In genomic region chr19:46908977-46909376, GRCm38 (mm10) we compare ENCODE assay signal across 12 mouse cellular contexts.
DNase-seq lines count a peak whose midpoint lies in the region; ATAC-seq and TF ChIP-seq lines count a peak whose summit lies in the region.
"Had no signal": no experiment of that assay in that cellular context is flagged by ENCODE, and none has a peak within 500 bp of the region (broad histone marks: within the 10 kb centered on the region; RNA-seq: fewer than 3 reads in every experiment).

No protein-coding gene starts in this region.

- H3K36me3 ChIP-seq in embryonic facial prominence, embryonic 15.5 days, result peaks cover 8% of the 10 kb centered on the region; the same call in 1 of the 2 replicates
- H3K36me3 ChIP-seq in liver, embryonic 13.5 days, result peaks cover 6% of the 10 kb centered on the region; the same call in 1 of the 2 replicates
- H3K36me3 ChIP-seq in intestine, postnatal 0 days (ENCODE audit: control insufficient read depth, insufficient read depth), result no peaks in the 10 kb centered on the region; the same call in 1 of the 2 replicates
- H3K36me3 ChIP-seq: lung, embryonic 15.5 days had no signal

- H3K27me3 ChIP-seq in embryonic facial prominence, embryonic 15.5 days, result no peaks in the 10 kb centered on the region
- H3K27me3 ChIP-seq in liver, embryonic 13.5 days, result no peaks in the 10 kb centered on the region
- H3K27me3 ChIP-seq in intestine, postnatal 0 days (replicated peaks; ENCODE audit: control insufficient read depth, insufficient read depth, low read length), result no peaks in the 10 kb centered on the region
- H3K27me3 ChIP-seq: lung, embryonic 15.5 days had no signal

- peak overlapping the region; percentile 49; the same call in 1 of the 2 replicates for H3K27ac ChIP-seq in embryonic facial prominence, embryonic 15.5 days (replicated peaks)
- H3K27ac ChIP-seq in liver, embryonic 13.5 days, result peak overlapping the region; percentile 47
- no peak overlapping the region for H3K27ac ChIP-seq in intestine, postnatal 0 days (ENCODE audit: low read depth, low read length)
- H3K27ac ChIP-seq: hindbrain, embryonic 10.5 days; lung, embryonic 15.5 days had no signal

- H3K4me2 ChIP-seq in embryonic facial prominence, embryonic 15.5 days (replicated peaks), result no peak overlapping the region
- H3K4me2 ChIP-seq in liver, embryonic 13.5 days, result no peak overlapping the region
- H3K4me2 ChIP-seq in intestine, postnatal 0 days (replicated peaks; ENCODE audit: low read depth), result no peak overlapping the region
- H3K4me2 ChIP-seq: lung, embryonic 15.5 days had no signal

- H3K9ac ChIP-seq in embryonic facial prominence, embryonic 15.5 days, result no peak overlapping the region
- no peak overlapping the region for H3K9ac ChIP-seq in liver, embryonic 13.5 days
- H3K9ac ChIP-seq in intestine, postnatal 0 days (ENCODE audit: low read depth, low read length), result no peak overlapping the region
- H3K9ac ChIP-seq: lung, embryonic 15.5 days had no signal

- no peak for DNase-seq in frontal cortex, postnatal 25 days (ENCODE audit: low spot score in 2 of 2)
- peak; percentile 47 to 50 for DNase-seq in left cerebral cortex, adult 18-20 months (ENCODE audit: low spot score in 2 of 2)
- DNase-seq in left cerebral cortex, postnatal 4 days, result no peak
- no peak for DNase-seq in liver, embryonic 13.5 days
- DNase-seq: cerebellum, postnatal 25 days had no signal

- peaks cover 5% of the 10 kb centered on the region; the same call in 1 of the 2 replicates for H3K4me1 ChIP-seq in embryonic facial prominence, embryonic 15.5 days
- H3K4me1 ChIP-seq in liver, embryonic 13.5 days (replicated peaks), result peaks cover 85% of the 10 kb centered on the region
- H3K4me1 ChIP-seq in intestine, postnatal 0 days (replicated peaks; ENCODE audit: control insufficient read depth, insufficient read depth, low read length), result no peaks in the 10 kb centered on the region

- H3K9me3 ChIP-seq in embryonic facial prominence, embryonic 15.5 days (replicated peaks), result no peaks in the 10 kb centered on the region
- H3K9me3 ChIP-seq in liver, embryonic 13.5 days (replicated peaks), result no peaks in the 10 kb centered on the region
- no peaks in the 10 kb centered on the region for H3K9me3 ChIP-seq in intestine, postnatal 0 days (ENCODE audit: control insufficient read depth)
- H3K9me3 ChIP-seq: hindbrain, embryonic 10.5 days; lung, embryonic 15.5 days had no signal

- peak; percentile 85 for ATAC-seq in frontal cortex, adult (ENCODE audit: low TSS enrichment)
- ATAC-seq in embryonic facial prominence, embryonic 15.5 days (ENCODE audit: insufficient number of reproducible peaks, low FRiP score, low TSS enrichment, low read depth), result no peak
- no peak for ATAC-seq in liver, embryonic 13.5 days (ENCODE audit: low read depth)
- no peak for ATAC-seq in intestine, postnatal 0 days
- no peak for ATAC-seq in megakaryocyte progenitor cell, adult 5-6 weeks (replicated peaks; ENCODE audit: poor library complexity)
- ATAC-seq: activated CD4-positive, CD25-positive, alpha-beta regulatory T cell, adult 4 months had no signal

- no peak overlapping the region for H3K4me3 ChIP-seq in embryonic facial prominence, embryonic 15.5 days (replicated peaks)
- no peak overlapping the region for H3K4me3 ChIP-seq in liver, embryonic 13.5 days (replicated peaks)
- H3K4me3 ChIP-seq in intestine, postnatal 0 days (ENCODE audit: low read depth, low read length), result no peak overlapping the region
- H3K4me3 ChIP-seq: hindbrain, embryonic 10.5 days; lung, embryonic 15.5 days had no signal

- 45% methylated on average over 4 of the region's 4 CpGs for whole genome bisulfite sequencing in embryonic facial prominence, embryonic 15.5 days
- WGBS in liver, embryonic 13.5 days (ENCODE audit: insufficient replicate concordance), result 93% methylated on average over 4 of the region's 4 CpGs
- 82% methylated on average over 4 of the region's 4 CpGs for WGBS in intestine, postnatal 0 days

- TF ChIP-seq CTCF in intestine, postnatal 0 days (IDR thresholded peaks at IDR 0.05; ENCODE audit: low read depth), result no peak

- intact Hi-C loops in left cerebral cortex, postnatal 4 days (cut with DNase I), result no loop called here

Comparison
In these comparisons a context has a peak if more than half of its experiments do, and no peak if none do; other contexts are left out.
1. DNase-seq: peak in left cerebral cortex, adult 18-20 months (2 of 2); none in frontal cortex, postnatal 25 days (0 of 2), left cerebral cortex, postnatal 4 days (single experiment) and liver, embryonic 13.5 days (single experiment).